Mouse (Mus musculus) forebrain, embryonic 14.5 days (tissue): ENCODE measurements around the gene Rpl23a. TPM values are rescaled to one million over a fixed set of nuclear protein-coding genes. Genes with fewer than 3 reads are reported as not detected.
"Not testable (repeated sequence)": the region's sequence is repeated elsewhere in the genome, so short reads cannot be mapped to it uniquely, and the experiment has no call there.

Experiments used
- ATAC-seq: fragments of 200-750 bp; cut with Nextera tagmentation; 2 replicates; pipeline ENCODE4 v1.8.0; 2017; ENCODE audit warnings: mild to moderate bottlenecking, moderate library complexity
- DNase-seq: peaks from one replicate; pipeline ENCODE4 v3.0.0-alpha.2; 2015; ENCODE audit warnings: low spot score
- H3K27ac ChIP-seq: fragments of 300-500 bp; sonication (generic); 2 replicates; pipeline ENCODE4 v1.5.1; 2014; ENCODE audit warnings: low read depth, mild to moderate bottlenecking, control low read depth, low read length, moderate library complexity
- H3K27me3 ChIP-seq: fragments of 300-500 bp; sonication (generic); replicated peaks from 2 replicates; pipeline ENCODE4 v1.6.1; 2014; ENCODE audit warnings: low read length, control low read depth, mixed read lengths; ENCODE audit not compliant: control insufficient read depth, insufficient read depth
- H3K36me3 ChIP-seq: fragments of 300-500 bp; sonication (generic); 2 replicates; pipeline ENCODE4 v1.6.1; 2014; ENCODE audit warnings: low read length, control low read depth; ENCODE audit not compliant: control insufficient read depth, insufficient read depth
- H3K4me1 ChIP-seq: fragments of 300-500 bp; sonication (generic); 2 replicates; pipeline ENCODE4 v1.6.1; 2014; ENCODE audit warnings: antibody characterized with exemption, low read length, control low read depth; ENCODE audit not compliant: control insufficient read depth, insufficient read depth
- H3K4me2 ChIP-seq: fragments of 300-500 bp; sonication (generic); 2 replicates; pipeline ENCODE4 v1.6.1; 2014; ENCODE audit warnings: mild to moderate bottlenecking, control low read depth, low read length
- H3K4me3 ChIP-seq: fragments of 300-500 bp; sonication (generic); 2 replicates; pipeline ENCODE4 v1.5.1; 2014; ENCODE audit warnings: low read depth, low read length, control low read depth
- H3K9ac ChIP-seq: fragments of 300-500 bp; sonication (generic); 2 replicates; pipeline ENCODE4 v1.6.1; 2014; ENCODE audit warnings: mild to moderate bottlenecking, low read length, control low read depth, moderate library complexity
- H3K9me3 ChIP-seq: fragments of 300-500 bp; sonication (generic); replicated peaks from 2 replicates; pipeline ENCODE4 v1.6.1; 2016; ENCODE audit warnings: low read length, control low read depth, mixed read lengths; ENCODE audit not compliant: control insufficient read depth
- WGBS: fragments of 180-500 bp; shearing (Covaris S2); extraction: QIAGEN DNeasy Blood & Tissue Kit; methylation state at CpG from one replicate; pipeline ENCODE4 v1.1.7; 2014; 5-methylcytosine and 5-hydroxymethylcytosine counted together
- polyA plus RNA-seq: library from polyadenylated mRNA; unstranded; fragments of >200 nt; fragmentation: Nextera tagmentation; extraction: Ambion mirVana; gene quantifications from 2 replicates; pipeline ENCODE4 v1.2.1, GENCODE M21; 2014

The Rpl23a gene
- polyA plus RNA-seq, 1 experiment from 2014 or later, result 1,206 TPM

DNA sequence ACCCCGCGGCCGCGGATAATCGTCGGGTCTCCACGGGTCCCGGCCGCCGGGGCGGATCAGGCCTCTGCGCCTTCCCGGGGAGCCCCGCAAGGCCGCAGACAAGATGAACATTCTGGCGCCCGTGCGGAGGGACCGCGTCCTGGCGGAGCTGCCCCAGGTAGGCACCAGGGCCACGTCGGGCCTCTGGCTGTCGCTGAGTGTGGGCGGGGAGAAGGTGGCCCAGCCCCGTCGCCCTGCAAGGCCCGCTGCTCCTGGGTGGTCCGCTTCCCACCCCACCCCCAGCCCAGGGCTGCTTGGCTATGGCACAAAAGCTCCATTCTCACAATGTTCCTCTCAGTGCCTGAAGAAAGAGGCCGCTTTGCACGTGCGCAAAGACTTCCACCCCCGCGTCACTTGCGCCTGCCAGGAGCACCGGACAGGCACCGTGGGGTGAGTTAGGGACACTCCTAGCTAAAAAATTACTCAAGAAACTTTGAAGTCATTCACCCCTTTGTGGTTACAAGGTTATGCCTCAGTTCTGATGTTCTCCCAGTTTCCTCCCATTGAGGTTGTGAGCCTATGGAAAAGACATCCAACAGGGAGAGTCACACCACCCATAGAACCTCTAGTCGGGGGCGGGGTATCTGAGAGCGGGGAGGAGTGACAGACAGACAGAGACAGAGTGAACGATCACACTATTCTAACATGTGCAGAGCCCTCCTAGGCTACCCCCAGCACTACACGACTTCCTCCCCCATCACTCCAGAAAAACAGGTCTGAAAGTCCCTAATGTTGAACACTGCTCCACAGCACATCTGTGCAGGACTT lies 6.1 kb upstream of the Rpl23a start:
- no peaks in the 10 kb centered on the region for H3K9me3 ChIP-seq
- H3K4me3 ChIP-seq, result peak overlapping the region; percentile 70
- peak overlapping the region; percentile 95 for H3K27ac ChIP-seq
- H3K4me1 ChIP-seq, result peaks cover 7% of the 10 kb centered on the region; the same call in 1 of the 2 replicates
- no peaks in the 10 kb centered on the region for H3K27me3 ChIP-seq
- H3K9ac ChIP-seq, result peak overlapping the region; percentile 93
- DNase-seq (peak; percentile 90), ATAC-seq (peak; percentile 88)
- under 1% methylated on average over 40 of the region's 42 CpGs for WGBS
- H3K4me2 ChIP-seq, result peak overlapping the region; percentile 65
- H3K36me3 ChIP-seq, result peaks cover 30% of the 10 kb centered on the region

DNA sequence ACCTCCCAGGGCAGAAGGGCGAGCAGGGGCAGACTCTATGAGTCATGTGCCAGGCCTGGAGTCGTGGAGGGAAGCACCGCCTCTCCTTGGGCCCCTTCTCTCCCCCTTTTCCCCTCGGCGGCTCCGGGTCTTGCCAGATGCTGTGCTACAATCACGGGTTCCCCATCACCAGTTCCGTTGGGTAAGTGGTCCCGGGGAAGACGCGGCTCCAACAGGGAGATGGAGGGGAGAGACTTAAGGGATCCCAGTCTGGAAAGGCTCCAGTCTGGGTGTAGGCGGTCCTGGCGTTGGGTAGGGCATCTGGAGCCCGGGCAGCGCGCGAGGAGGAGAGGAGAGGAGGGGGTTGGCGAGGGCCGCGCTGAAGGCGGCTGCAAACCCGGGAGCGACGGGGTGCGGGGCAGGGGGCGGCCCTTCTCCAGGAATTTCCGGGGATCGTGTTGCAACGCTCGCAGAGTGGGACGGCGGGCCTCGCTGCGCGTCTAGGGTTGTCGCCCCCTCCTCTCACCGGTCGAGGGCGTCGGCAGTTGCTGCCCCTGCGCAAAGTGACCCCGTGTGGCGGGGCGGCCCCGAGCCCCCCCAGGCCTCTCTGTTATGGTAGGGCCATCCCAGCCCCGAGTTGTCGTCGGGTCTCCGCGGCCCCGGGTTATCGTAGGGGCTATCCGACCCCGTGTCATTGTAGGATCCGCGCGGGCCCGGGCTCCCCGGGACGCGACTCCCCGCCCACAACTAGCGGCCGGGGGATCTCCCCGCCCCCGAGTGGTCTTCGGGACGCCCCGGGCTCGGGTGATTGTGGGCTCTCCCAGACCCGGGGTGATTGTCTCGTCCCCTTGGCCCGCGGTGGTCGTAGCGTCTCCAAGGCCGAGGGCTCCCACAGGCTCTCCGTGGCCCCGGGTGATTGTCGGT lies 5.2 kb upstream of the Rpl23a start, which contains the start of gene Rab34:
TSS of gene Rab34 (plus strand) at position 100 of the 903 bp plus-strand sequence.
- under 1% methylated on average over 71 of the region's 80 CpGs for WGBS
- Histone ChIP-seq H3K4me2 (peak within 1 kb of the TSS; percentile 65), H3K9ac (peak within 1 kb of the TSS; percentile 93), H3K36me3 (peaks cover 29% of the 10 kb centered on the region), H3K27ac (peak within 1 kb of the TSS; percentile 95), H3K4me1 (peaks cover 11% of the 10 kb centered on the region; the same call in 1 of the 2 replicates), H3K4me3 (peak within 1 kb of the TSS; percentile 70), H3K9me3 (no peaks in the 10 kb centered on the region), H3K27me3 (no peaks in the 10 kb centered on the region)
- ATAC-seq, result peak; percentile 77
- peak; percentile 85 for DNase-seq

DNA sequence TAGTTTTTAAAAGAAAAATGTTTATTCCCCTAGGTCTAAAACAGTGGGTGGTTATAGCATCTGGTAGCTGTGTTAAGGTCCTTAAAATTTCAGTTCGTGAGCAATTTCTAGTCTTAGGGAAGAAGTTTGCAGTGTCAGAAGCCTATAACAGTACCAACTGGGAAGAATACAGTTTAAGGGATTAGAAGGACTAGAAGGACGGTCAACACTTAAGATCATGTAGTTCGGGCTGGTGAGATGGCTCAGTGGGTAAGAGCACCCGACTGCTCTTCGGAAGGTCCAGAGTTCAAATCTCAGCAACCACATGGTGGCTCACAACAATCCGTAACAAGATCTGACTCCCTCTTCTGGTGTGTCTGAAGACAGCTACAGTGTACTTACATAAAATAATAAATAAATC lies 1.3 kb upstream of the Rpl23a start:
- not testable (repeated sequence) for H3K27me3 ChIP-seq, H3K9me3 ChIP-seq, H3K27ac ChIP-seq, H3K4me3 ChIP-seq, ATAC-seq, H3K4me2 ChIP-seq, DNase-seq, H3K9ac ChIP-seq
- 93% methylated on average over 6 of the region's 6 CpGs for WGBS
- Histone ChIP-seq H3K4me1 (peaks cover 17% of the 10 kb centered on the region), H3K36me3 (peaks cover 26% of the 10 kb centered on the region)

DNA sequence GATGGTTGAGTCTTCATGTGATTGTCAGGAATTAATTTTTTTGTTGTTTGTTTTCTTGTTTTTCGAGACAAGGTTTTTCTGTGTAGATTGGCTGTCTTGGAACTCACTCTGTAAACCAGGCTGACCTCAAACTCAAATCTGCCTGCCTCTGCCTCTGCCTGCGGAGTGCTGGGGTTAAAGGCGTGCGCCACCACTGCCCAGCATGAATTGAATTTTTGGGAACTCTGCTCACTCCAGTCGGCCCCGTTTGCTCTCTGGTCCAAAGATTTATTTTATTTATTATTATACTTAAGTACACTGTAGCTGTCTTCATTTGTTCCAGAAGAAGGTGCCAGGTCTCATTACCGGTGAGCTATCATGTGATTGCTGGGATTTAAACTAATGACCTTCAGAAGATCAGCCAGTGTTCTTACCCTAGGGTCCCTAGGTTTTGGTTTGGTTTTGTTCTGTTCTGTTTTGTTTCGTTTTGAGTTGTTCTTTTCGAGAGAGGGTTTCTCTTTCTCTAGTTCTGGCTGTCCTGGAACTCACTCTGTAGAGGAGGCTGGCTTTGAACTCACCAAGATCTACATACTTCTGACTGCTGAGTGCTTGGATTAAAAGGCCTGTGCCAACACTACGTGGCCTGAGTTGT lies 615 bp upstream of the Rpl23a start:
- ATAC-seq, result peak; percentile 11
- Histone ChIP-seq H3K4me3 (peak overlapping the region; percentile 83), H3K9me3 (no peaks in the 10 kb centered on the region), H3K27me3 (no peaks in the 10 kb centered on the region), H3K4me1 (peaks cover 17% of the 10 kb centered on the region), H3K36me3 (peaks cover 32% of the 10 kb centered on the region), H3K4me2 (peak overlapping the region; percentile 43), H3K9ac (peak overlapping the region; percentile 32), H3K27ac (0 out of 2 replicates have a peak overlapping the region, but pooled peaks have one; percentile 28)
- no peak for DNase-seq
- WGBS, result 58% methylated on average over 10 of the region's 10 CpGs

DNA sequence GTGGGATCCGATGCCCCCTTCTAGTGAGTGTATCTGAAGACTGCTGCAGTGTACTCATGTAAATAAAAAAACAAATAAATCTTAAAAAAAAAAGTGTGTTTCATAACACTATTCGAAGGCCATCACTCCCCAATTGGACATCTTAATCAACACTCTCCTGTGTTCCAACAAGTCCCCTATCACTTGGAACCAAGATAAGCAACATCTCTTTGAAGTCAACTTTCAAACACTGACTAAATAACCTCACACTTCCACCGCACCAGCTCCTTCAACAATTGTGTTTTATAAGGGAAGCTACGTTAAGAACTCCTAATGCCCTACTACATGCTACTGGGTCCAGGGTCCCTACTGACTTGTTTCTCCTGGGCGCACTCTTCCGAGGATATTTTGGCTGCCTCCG lies 934 bp downstream of the Rpl23a start:
- H3K4me2 ChIP-seq, result peak overlapping the region; percentile 79
- no peak for DNase-seq
- ATAC-seq, result no peak
- no peaks in the 10 kb centered on the region for H3K27me3 ChIP-seq
- peaks cover 22% of the 10 kb centered on the region for H3K4me1 ChIP-seq
- 11% methylated on average over 7 of the region's 7 CpGs for WGBS
- H3K4me3 ChIP-seq, result peak overlapping the region; percentile 83
- H3K36me3 ChIP-seq, result peaks cover 32% of the 10 kb centered on the region
- H3K9ac ChIP-seq, result peak overlapping the region; percentile 94
- H3K9me3 ChIP-seq, result no peaks in the 10 kb centered on the region
- H3K27ac ChIP-seq, result no peak overlapping the region

DNA sequence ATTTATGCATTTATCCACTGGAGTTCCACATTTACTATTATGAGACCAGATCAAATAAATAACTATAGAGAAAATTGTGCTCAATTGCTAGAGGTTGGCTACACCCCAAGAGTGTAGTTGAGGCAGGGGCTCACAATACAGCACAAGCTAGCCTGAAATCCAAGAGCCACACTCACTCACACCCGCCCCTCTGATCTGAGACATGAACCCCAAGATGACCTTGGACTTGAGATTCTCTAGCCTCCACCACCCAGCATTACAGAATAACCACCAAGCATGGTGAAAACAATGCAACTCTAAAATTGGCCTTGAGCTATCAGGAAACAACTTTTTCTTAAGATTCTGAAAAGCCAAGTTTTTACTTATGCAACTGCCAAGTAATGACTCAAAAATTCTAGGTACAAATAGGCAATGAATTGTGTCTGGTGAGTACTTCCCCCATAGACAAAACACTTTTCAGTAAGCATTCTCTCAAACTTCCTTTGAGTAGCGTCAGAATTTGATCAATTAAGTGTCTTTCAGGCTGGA lies 1.5 kb downstream of the Rpl23a start:
- no peaks in the 10 kb centered on the region for H3K9me3 ChIP-seq
- peaks cover 27% of the 10 kb centered on the region for H3K4me1 ChIP-seq
- H3K36me3 ChIP-seq, result peaks cover 32% of the 10 kb centered on the region
- ATAC-seq, result no peak
- H3K9ac ChIP-seq, result peak overlapping the region; percentile 94; the same call in 1 of the 2 replicates
- H3K4me3 ChIP-seq, result peak overlapping the region; percentile 83
- no peak overlapping the region for H3K27ac ChIP-seq
- WGBS, result 57% methylated on average over 2 of the region's 2 CpGs
- H3K4me2 ChIP-seq, result peak overlapping the region; percentile 79
- no peaks in the 10 kb centered on the region for H3K27me3 ChIP-seq
- no peak for DNase-seq

DNA sequence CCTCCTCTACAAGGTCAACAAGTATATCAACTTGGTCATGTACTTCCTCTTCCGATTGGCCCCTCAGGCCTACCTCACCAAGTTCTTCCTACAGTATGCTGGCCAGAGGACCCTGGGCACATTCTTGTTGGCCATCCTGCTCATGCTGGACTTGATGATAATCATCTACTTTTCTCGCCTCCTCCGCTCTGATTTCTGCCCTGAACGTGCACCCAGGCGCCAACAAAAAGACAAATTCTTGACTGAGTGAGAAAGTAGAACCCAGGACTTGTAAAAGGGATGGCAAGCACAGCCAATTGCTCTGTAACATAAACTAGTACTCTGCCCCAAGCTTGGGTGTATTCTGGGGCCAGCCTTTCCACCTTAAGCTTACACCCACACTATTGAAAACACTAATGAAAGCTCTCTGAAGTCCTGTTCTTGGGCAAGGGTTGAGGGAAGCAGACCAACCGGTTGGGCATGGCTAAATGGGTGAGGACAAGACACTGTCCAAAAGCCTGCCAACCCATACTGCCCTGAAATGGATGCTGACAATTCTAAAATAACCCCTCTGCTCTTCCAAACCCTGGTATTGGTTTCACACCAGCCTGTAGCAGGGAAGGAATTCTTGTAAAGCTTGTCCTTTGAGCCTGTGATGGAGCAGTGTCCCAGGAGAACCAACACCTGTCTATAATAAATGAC lies 3.2 kb downstream of the Rpl23a start:
- WGBS, result 82% methylated on average over 6 of the region's 6 CpGs
- Histone ChIP-seq H3K4me3 (no peak overlapping the region), H3K9ac (no peak overlapping the region), H3K4me1 (peaks cover 29% of the 10 kb centered on the region), H3K36me3 (peaks cover 32% of the 10 kb centered on the region), H3K9me3 (no peaks in the 10 kb centered on the region), H3K4me2 (no peak overlapping the region), H3K27me3 (no peaks in the 10 kb centered on the region), H3K27ac (no peak overlapping the region)
- DNase-seq, result no peak
- ATAC-seq, result no peak
